Mouse (Mus musculus): ENCODE results near the gene Tmem72. TPM values are rescaled to one million over a fixed set of nuclear protein-coding genes. Genes with fewer than 3 reads are reported as not detected.

The Tmem72 gene
- total RNA-seq (2021): under 1 TPM; 0.03 TPM
- long read RNA-seq, experiment 1: 0 reads
- long read RNA-seq, experiment 2: 0 reads

DNA sequence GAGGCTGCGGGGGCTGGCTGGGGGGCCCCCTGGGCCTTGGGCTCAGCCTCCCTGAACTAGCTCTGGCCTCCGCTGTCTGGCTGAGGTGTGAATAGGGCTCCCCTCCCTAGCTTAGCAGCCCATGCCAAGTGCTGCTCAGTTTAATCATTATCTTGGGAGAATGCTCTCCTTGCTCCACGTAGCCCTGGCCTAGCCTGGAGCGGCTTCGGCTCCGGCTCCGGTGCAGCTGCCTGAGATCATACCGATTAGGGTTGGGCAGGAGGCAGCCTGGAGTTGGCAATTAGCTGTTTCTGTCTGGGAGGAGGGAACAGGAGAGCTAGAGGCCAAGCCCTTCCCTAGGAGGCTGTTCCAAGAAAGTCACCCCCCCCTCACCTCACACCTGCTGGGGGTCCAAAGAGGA is at the start of gene Tmem72:
Tmem72 (minus strand) TSS at position 248 of the 400 bp plus-strand sequence.
- DNase-seq (ENCODE audit: low spot score in 2 of 2): no peak

DNA sequence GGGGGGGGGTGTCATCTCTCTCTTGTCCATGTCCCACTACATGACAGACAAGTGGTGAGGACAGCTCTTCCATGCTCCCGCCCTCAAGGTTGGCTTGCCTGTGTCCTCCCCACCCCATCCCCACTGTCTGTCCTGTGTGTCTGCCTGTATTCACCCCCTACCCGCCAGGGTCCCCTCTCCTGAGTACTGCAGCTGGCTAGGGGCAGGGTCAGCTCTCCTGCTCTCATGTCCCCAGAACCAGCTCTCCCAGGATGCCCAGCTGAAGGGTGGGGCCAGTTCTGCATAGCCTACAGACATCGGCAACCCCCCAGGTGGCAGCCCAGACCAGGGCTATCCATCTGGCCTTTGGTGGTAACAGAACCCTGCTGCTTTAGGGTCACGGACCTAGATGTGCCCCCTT is 47.8 kb upstream of the Tmem72 start:
- no peak for DNase-seq (ENCODE audit: low spot score in 2 of 2)

- no peak for DNase-seq (ENCODE audit: low spot score in 2 of 2)
Observed at GRCm38 (mm10) chr6:116762333-116762732, 45.6 kb upstream of the Tmem72 start.

DNA sequence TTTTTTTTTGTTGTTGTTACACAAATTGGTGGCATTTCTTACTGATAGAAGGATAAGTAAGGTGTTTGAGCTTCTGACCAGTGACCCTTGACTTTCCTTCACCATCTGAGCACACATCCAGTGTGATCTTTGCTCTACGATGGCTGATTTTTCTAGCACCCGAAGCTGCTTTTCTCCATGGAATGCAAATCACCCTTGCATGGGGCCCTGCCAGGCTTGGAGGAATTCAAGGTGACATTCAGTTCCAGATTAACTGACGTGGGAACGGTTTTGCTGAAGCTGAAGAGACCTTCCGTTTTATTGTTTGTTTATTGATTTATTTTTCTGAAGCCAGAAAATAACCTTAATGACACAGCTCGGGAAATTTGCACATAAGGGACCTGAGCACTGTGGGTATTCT is 43.5 kb upstream of the Tmem72 start:
- no peak for DNase-seq (ENCODE audit: low spot score in 2 of 2)

DNA sequence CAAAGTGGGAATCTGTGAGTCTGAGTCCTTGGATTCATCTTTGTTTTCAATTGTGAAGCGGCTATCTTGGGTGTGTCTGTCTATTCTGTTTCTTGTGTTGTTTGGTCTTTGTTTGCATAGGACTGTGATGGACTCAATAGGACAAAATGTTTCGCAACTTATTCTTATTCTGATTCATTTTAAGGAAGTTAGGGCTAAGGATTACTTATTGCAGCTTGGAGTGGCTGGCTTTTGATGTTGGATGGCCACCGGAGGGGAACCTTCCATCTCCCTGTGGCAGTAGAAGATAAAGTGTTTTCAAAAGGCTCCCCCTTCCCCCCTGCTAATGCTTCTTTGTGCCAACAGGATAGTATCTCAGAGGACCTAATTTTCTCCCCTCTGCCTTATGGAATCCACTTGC is 39.7 kb upstream of the Tmem72 start:
- no peak for DNase-seq (ENCODE audit: low spot score in 2 of 2)

- no peak for DNase-seq (ENCODE audit: low spot score in 2 of 2)
Observed at GRCm38 (mm10) chr6:116738046-116738445, 21.3 kb upstream of the Tmem72 start.

- DNase-seq (ENCODE audit: low spot score in 2 of 2): no peak
Observed at GRCm38 (mm10) chr6:116735361-116735760, 18.6 kb upstream of the Tmem72 start.

DNA sequence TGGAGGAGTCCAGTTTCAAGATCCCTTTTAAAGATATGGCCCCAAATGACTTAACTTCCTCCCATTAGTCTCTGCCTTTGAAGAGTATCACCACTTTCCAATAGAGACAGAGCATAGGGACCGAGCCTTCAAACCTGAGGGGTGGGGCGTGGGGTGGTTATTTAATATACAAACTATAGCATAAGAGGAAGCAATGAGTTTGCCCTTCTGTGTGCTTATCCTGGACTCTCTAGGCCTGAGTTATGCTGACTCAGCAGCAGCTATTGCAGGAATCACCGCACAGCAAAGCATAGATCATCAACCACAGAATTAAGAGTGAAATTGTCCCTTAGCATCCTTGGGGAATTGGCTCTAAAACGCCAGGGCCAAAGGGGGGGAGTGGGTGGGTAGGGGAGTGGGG is 16.9 kb upstream of the Tmem72 start:
- DNase-seq (ENCODE audit: low spot score in 2 of 2): no peak

DNA sequence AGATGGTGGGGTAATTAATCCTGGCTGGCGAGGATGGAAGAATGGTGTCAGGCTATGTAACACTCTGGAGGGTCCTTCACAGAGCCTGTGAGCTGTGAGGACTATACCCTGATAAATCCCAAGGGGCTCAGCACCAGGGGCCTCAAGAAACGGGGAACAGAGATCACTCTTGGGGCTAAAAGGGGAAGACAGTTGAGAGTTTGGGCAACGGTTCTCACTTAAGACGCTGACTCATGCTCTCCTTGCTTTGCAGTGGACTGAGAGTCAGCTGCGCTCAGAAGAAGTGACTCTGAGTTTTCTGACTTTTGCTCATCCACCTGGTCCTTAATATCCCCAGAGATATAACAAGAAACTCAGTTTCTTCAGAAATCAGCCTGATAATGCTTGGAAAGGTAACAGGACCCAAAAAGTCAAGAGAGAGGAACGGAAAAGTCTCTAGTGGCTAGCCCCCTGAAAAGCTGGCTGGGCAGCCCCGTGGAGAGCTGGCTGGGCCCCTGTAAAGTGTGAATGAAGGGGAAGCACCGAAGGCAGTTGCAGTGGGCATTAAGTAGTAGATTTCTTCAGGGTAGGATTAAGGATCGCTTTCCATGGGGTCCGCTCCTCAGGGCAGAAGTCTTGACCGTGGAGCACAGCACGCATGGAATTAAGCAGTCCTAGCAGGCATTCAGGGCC is 7.9 kb upstream of the Tmem72 start:
- no peak for DNase-seq (ENCODE audit: low spot score in 2 of 2)

GRCm38 (mm10) chr6:116718920-116719319 is 2.2 kb upstream of the Tmem72 start:
- DNase-seq (ENCODE audit: low spot score in 2 of 2): no peak

DNA sequence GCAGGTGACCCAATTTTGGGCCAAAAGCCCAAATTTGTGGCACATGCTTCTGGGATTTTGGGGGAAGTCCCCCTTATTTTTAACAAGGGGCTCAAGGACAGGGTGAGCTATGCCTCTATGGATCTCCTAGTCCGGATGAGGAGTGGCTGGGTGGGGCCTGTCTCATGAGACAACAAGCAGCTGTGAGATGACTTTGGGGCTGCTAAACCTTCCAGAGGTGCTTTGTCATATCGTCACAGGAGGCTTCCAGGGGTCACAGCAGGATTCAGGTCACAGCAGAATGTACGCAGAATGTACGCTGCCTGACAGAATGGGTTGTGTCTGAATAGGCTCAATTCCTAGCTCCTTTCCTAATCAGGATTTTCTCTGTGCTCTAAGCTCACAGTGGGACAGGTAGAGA is 1.6 kb upstream of the Tmem72 start:
- DNase-seq (ENCODE audit: low spot score in 2 of 2): no peak

- DNase-seq (ENCODE audit: low spot score in 2 of 2): no peak
Observed at GRCm38 (mm10) chr6:116717851-116718250, 1.1 kb upstream of the Tmem72 start.

DNA sequence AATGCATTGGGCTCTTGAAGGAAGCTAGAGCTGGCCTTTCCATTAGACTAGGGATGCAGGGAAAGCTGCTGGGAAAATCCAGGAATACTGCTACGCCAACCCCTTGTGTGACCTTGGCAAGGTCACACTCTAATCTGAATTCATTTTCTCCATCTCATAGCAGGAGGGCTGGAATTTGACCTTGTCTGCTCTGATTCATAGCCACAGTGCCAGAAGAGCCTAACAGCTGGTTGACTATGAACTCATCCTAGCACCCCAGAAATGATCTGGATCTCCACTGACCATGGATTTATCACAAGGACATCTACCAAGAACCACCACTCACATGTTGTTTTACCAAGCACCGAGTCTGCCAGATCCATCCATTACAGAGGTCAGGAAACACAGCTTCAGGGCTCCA is 1.5 kb downstream of the Tmem72 start:
- peak in 1 of 2 experiments; percentile 23 for DNase-seq (ENCODE audit: low spot score in 2 of 2)

- no peak for DNase-seq (ENCODE audit: low spot score in 2 of 2)
Observed at GRCm38 (mm10) chr6:116714576-116714975, 2.1 kb downstream of the Tmem72 start.

DNA sequence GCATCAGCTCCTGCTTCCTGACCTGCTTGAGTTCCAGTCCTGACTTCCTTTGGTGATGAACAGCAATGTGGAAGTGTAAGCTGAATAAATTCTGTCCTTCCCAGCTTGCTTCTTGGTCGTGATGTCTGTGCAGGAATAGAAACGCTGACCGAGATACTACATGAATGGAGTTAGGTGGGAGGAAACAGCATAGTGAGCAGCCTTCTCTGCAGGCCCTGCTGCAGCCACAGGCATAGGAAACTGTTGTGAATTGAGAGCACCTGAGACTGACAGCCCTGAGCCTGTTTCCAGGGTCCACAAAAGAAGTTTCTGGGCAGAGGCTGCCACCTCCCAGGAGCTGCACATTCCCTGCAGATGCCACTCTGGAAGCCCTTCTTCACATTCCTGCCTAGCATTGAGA is 2.7 kb downstream of the Tmem72 start:
- no peak for DNase-seq (ENCODE audit: low spot score in 2 of 2)

GRCm38 (mm10) chr6:116712503-116712902 is 4.2 kb downstream of the Tmem72 start:
- DNase-seq (ENCODE audit: low spot score in 2 of 2): no peak

DNA sequence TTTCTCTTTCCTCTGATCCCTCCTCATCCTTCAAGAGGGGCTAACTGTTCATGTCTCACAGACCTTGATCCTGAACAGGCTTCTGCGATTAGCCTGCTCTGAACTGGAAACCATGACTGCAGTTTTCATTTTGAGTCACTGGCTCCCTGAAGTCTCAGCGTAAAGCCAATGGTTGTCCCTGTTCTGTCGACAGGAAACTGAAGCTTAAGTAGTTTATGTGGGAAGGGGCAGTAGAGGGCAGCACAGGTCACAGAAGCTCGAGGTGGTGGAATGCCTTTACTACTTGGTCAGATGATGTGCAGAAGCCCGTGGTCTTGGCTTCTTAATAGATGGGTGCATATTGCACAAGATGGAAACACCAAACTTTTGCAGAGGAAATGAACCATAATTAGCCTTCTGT is 4.7 kb downstream of the Tmem72 start:
- no peak for DNase-seq (ENCODE audit: low spot score in 2 of 2)

GRCm38 (mm10) chr6:116704320-116704719 is 12.4 kb downstream of the Tmem72 start:
- no peak for DNase-seq (ENCODE audit: low spot score in 2 of 2)

GRCm38 (mm10) chr6:116700821-116701220 is 15.9 kb downstream of the Tmem72 start:
- no peak for DNase-seq (ENCODE audit: low spot score in 2 of 2)

DNA sequence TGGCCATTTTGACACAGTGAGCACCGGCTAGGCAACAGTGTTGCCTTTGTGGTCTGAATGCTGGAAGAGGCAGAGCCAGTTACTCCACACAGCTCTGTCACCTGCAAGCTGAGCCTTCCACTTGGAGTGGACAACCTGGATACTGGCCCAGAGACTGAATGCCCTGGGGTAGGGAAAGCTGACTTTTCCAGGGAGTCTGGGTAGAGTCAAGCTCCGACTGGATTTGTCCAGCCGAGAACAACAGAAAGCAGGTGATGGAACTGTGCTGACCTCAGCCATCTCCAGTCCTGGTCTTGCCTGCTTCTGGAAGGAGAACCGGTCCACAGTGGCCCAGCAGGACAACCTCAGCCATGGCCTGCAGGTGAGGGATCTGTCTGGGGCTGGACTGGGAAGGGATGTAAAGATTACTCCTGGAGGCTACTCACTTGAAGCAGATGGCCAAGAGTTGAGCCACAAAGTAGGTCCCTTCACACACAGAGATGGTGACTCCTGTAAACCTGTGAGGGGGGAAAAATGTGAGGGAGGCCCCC is 18.8 kb downstream of the Tmem72 start:
- DNase-seq (ENCODE audit: low spot score in 2 of 2): no peak

DNA sequence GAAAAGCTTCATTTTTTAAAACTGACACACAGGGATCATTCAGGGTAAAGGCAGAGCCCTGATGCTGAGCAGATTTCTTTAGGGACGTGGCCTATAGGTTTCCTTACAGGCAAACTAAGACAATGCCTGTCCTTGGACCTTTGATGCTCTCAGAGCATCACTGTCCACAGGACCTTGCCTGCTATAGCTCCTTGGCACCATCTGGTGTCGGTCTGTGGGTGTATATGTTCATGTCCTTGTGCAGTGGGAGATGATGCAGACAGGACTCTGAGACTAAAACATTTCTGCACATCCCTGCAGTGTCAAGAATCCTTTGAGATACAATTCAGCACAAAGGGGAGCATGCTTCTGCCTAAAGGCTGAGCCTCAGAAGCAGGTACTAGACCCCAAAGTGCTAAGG is 19.3 kb downstream of the Tmem72 start:
- no peak for DNase-seq (ENCODE audit: low spot score in 2 of 2)

DNA sequence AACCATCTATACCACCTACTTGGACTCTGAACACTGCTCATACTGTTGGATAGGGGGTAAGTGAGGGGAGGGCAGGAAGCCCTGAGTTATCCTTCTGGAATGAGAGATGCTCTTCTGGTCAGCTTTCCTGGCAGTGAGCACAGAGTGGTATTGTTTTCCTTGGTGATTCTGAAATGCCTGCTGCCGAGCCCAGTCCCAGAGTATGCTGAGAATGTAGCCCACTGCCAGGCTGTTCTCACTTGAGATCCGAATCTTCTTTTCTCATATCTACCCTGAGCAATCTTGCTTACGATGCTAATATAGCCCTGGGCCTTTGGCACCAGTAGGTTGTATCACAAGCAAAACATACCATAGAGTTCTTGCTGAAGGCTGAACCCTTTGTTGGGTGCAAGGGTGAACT is 22.4 kb downstream of the Tmem72 start:
- DNase-seq (ENCODE audit: low spot score in 2 of 2): no peak

- no peak for DNase-seq (ENCODE audit: low spot score in 2 of 2)
Observed at GRCm38 (mm10) chr6:116693639-116694038, 23.1 kb downstream of the Tmem72 start.

Data from adrenal gland, adult 18-20 months (tissue).